Mouse (Mus musculus) limb, embryonic 14.5 days (tissue): ENCODE measurements around the gene Itga6. TPM values are rescaled to one million over a fixed set of nuclear protein-coding genes. Genes with fewer than 3 reads are reported as not detected.

Source experiments
- ATAC-seq: fragments of 200-750 bp; cut with Nextera tagmentation; 2 replicates; pipeline ENCODE4 v1.8.0; 2017; ENCODE audit warnings: low read depth, moderate number of reproducible peaks, moderate TSS enrichment; ENCODE audit not compliant: low FRiP score
- DNase-seq: peaks from one replicate; pipeline ENCODE4 v3.0.0-alpha.2; 2015; ENCODE audit warnings: low spot score
- H3K27ac ChIP-seq: fragments of 300-500 bp; sonication (generic); replicated peaks from 2 replicates; pipeline ENCODE4 v1.5.1; 2014; ENCODE audit warnings: low read depth, mild to moderate bottlenecking, low read length, moderate library complexity, mixed read lengths
- H3K27me3 ChIP-seq: fragments of 300-500 bp; sonication (generic); 2 replicates; pipeline ENCODE4 v1.6.1; 2014; ENCODE audit warnings: low read length, mixed read lengths; ENCODE audit not compliant: control insufficient read depth, insufficient read depth
- H3K36me3 ChIP-seq: fragments of 300-500 bp; sonication (generic); 2 replicates; pipeline ENCODE4 v1.6.1; 2014; ENCODE audit warnings: mild to moderate bottlenecking, low read length, moderate library complexity, mixed read lengths; ENCODE audit not compliant: control insufficient read depth, insufficient read depth
- H3K4me1 ChIP-seq: fragments of 300-500 bp; sonication (generic); 2 replicates; pipeline ENCODE4 v1.6.1; 2014; ENCODE audit warnings: antibody characterized with exemption, low read length, mixed read lengths; ENCODE audit not compliant: control insufficient read depth, insufficient read depth
- H3K4me2 ChIP-seq: fragments of 300-500 bp; sonication (generic); replicated peaks from 2 replicates; pipeline ENCODE4 v1.6.1; 2014; ENCODE audit warnings: low read depth, mild to moderate bottlenecking, low read length, moderate library complexity; ENCODE audit not compliant: severe bottlenecking
- H3K4me3 ChIP-seq: fragments of 300-500 bp; sonication (generic); replicated peaks from 2 replicates; pipeline ENCODE4 v1.5.1; 2014; ENCODE audit warnings: low read length
- H3K9ac ChIP-seq: fragments of 300-500 bp; sonication (generic); 2 replicates; pipeline ENCODE4 v1.6.1; 2014; ENCODE audit warnings: mild to moderate bottlenecking, low read depth, low read length, moderate library complexity; ENCODE audit not compliant: severe bottlenecking
- H3K9me3 ChIP-seq: fragments of 300-500 bp; sonication (generic); 2 replicates; pipeline ENCODE4 v1.6.1; 2016; ENCODE audit warnings: low read length; ENCODE audit not compliant: control insufficient read depth
- POLR2A ChIP-seq: fragments of 200-500 bp; IDR thresholded peaks from 2 replicates; pipeline ENCODE4 v1.8.0; 2012; ENCODE audit warnings: inconsistent platforms, mild to moderate bottlenecking, moderate library complexity, borderline replicate concordance; ENCODE audit not compliant: insufficient read depth, insufficient read length; ENCODE audit errors: extremely low read depth
- WGBS: fragments of 180-500 bp; shearing (Covaris S2); extraction: QIAGEN DNeasy Blood & Tissue Kit; methylation state at CpG from one replicate; pipeline ENCODE4 v1.1.7; 2014; 5-methylcytosine and 5-hydroxymethylcytosine counted together
- polyA plus RNA-seq, 2 experiments: library from polyadenylated mRNA; depleted of rRNA in 1 of 2; stranded (reverse) in 1 of 2; unstranded in 1 of 2; fragments of >200 nt; fragmentation: Nextera tagmentation in 1 of 2; extraction: Ambion mirVana in 1 of 2; gene quantifications; 2 replicates each; pipeline versions ENCODE4 v1.2.1 to v1.2.3; 2012 to 2014

Itga6 gene
- polyA plus RNA-seq, 2 experiments, result 49.2 to 59.1 TPM

DNA sequence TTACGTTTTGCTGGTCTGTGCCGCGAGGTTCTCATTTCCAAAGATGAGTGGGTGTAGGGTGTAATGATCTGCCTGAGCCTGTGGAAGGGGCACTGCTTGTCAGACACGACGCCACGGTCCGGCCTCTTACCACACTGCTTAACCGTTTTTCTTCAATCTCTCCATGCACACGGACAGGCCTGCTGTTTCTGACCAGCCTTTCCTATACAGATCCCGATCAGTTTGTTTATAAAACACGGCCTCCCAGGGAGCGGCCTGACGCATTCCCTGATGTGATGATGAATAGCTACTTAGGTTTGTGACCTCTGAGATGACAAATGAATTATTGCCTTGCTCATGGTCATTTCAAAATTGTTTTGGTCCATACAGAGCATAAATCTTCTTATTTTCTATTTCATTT is 78.7 kb downstream of the Itga6 start:
- TF ChIP-seq POLR2A, result no peak
- H3K9me3 ChIP-seq, result no peaks in the 10 kb centered on the region
- ATAC-seq (no peak), DNase-seq (no peak)
- H3K4me3 ChIP-seq, result no peak overlapping the region
- peaks cover 5% of the 10 kb centered on the region; the same call in 1 of the 2 replicates for H3K36me3 ChIP-seq
- no peak overlapping the region for H3K27ac ChIP-seq
- no peaks in the 10 kb centered on the region for H3K27me3 ChIP-seq
- 78% methylated on average over 13 of the region's 13 CpGs for WGBS
- no peak overlapping the region for H3K4me2 ChIP-seq
- H3K4me1 ChIP-seq, result no peaks in the 10 kb centered on the region
- H3K9ac ChIP-seq, result no peak overlapping the region

DNA sequence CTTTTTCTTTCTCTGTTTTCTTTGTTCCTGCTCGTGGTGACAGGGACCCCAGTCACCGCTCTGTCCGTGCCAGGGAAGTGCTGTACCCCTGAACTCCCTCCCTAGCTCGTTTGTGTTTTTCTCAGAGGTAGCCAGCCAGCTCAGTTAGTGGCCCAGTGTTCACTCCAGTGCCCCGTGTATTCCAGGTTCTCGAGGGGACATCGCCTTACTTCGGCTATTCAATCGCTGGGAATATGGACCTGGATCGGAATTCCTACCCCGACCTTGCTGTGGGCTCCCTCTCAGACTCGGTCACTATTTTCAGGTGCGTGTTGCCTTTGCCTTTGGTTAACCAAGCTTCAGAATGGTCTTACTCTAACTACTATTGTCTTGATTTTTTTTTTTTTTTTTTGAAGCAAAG is 82.3 kb downstream of the Itga6 start:
- peaks cover 3% of the 10 kb centered on the region; the same call in 1 of the 2 replicates for H3K36me3 ChIP-seq
- H3K27me3 ChIP-seq, result no peaks in the 10 kb centered on the region
- DNase-seq (no peak), ATAC-seq (no peak)
- no peak overlapping the region for H3K4me3 ChIP-seq
- H3K9ac ChIP-seq, result no peak overlapping the region
- H3K9me3 ChIP-seq, result no peaks in the 10 kb centered on the region
- WGBS, result 84% methylated on average over 13 of the region's 13 CpGs
- no peak for TF ChIP-seq POLR2A
- H3K4me2 ChIP-seq, result no peak overlapping the region
- H3K27ac ChIP-seq, result no peak overlapping the region
- no peaks in the 10 kb centered on the region for H3K4me1 ChIP-seq

DNA sequence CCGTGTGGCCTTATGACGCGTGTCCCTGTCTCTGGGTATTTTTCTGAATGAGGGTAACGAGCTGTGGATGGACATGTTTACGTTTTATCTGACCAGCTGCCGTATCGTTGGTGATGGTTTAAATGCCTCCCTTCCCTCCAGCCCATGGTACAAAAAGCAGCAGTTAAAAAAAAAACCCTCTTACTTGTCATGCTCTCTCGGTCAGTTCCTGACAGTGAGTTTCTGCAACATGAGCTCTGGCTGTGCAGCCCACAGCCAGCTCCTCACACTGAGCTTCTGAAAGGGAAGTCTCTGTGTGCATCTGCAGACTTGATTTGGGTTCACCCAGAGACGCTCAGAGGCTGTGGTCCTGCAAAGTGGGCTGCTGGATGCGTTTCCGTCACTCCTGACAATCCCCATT is 83.5 kb downstream of the Itga6 start:
- no peak overlapping the region for H3K9ac ChIP-seq
- no peak overlapping the region for H3K4me3 ChIP-seq
- ATAC-seq (no peak), DNase-seq (no peak)
- no peak overlapping the region for H3K4me2 ChIP-seq
- H3K9me3 ChIP-seq, result no peaks in the 10 kb centered on the region
- H3K4me1 ChIP-seq, result no peaks in the 10 kb centered on the region
- no peak for TF ChIP-seq POLR2A
- WGBS, result 57% methylated on average over 11 of the region's 11 CpGs
- no peaks in the 10 kb centered on the region for H3K27me3 ChIP-seq
- H3K36me3 ChIP-seq, result no peaks in the 10 kb centered on the region
- no peak overlapping the region for H3K27ac ChIP-seq

DNA sequence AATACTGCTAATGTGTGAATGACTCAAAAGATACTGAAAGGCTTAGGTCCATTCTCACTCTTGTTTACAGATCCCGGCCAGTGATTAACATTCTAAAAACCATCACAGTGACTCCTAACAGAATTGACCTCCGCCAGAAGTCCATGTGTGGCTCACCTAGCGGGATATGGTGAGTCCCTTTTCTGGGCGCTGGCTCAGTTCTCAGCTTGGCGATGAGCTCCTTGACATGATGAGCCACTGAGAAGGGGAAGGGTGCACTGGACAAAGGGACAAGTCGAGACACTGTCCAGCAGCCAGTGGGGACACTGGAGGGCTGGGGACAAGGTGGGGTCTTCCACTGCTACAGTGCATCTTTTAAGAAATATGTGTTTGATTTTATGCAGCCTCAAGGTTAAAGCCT is 88.2 kb downstream of the Itga6 start:
- WGBS, result 86% methylated on average over 6 of the region's 6 CpGs
- no peaks in the 10 kb centered on the region for H3K4me1 ChIP-seq
- no peaks in the 10 kb centered on the region for H3K9me3 ChIP-seq
- H3K4me2 ChIP-seq, result no peak overlapping the region
- ATAC-seq, result no peak
- no peak overlapping the region for H3K9ac ChIP-seq
- H3K27me3 ChIP-seq, result no peaks in the 10 kb centered on the region
- no peak overlapping the region for H3K4me3 ChIP-seq
- H3K27ac ChIP-seq, result no peak overlapping the region
- TF ChIP-seq POLR2A, result no peak
- H3K36me3 ChIP-seq, result no peaks in the 10 kb centered on the region
- no peak for DNase-seq

DNA sequence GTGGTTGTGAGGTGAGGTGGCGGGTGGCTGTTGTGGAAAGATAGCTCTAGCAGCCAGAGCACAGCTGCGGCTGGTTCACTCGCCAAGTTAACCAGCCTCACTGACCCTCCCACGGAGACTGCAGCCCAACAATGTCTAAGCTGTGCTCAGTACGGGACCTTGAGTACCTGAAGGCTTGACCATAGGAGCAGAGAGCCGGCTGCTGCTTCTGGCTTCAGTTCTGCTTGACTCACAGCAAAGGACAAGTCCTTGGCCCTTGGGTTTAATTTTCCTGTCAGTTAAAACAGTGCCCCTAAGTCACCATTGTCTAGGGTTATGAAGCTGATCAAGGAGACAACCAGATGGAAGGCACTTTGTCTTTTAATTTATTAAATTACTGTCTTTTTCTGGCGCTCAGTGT is 89.0 kb downstream of the Itga6 start:
- DNase-seq (no peak), ATAC-seq (no peak)
- no peaks in the 10 kb centered on the region for H3K27me3 ChIP-seq
- no peak overlapping the region for H3K4me3 ChIP-seq
- H3K4me2 ChIP-seq, result no peak overlapping the region
- no peaks in the 10 kb centered on the region for H3K9me3 ChIP-seq
- TF ChIP-seq POLR2A, result no peak
- WGBS, result 74% methylated on average over 7 of the region's 7 CpGs
- no peak overlapping the region for H3K27ac ChIP-seq
- no peaks in the 10 kb centered on the region for H3K36me3 ChIP-seq
- no peaks in the 10 kb centered on the region for H3K4me1 ChIP-seq
- no peak overlapping the region for H3K9ac ChIP-seq

DNA sequence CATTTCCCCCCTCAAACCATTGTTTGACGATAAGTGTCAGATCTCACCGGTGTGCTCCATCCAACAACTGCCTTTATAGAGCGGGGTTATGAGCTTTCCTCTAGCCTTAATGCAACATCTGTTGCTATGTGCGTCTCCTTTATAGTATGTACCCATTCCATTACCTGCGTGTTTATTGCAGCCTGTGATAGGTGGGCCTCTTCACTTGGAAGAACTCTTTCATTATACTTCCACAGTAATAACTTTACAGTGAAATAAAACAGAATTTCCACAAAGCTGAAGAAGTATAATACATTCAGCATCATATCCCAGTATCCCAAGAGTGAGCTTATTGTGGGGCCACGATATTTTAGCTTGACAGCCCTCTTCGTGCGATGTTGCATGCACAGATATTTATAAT is 90.1 kb downstream of the Itga6 start:
- Histone ChIP-seq H3K27me3 (no peaks in the 10 kb centered on the region), H3K4me1 (no peaks in the 10 kb centered on the region), H3K9me3 (no peaks in the 10 kb centered on the region), H3K9ac (no peak overlapping the region), H3K27ac (no peak overlapping the region), H3K4me3 (no peak overlapping the region), H3K4me2 (no peak overlapping the region), H3K36me3 (no peaks in the 10 kb centered on the region)
- ATAC-seq (no peak), DNase-seq (no peak)
- no peak for TF ChIP-seq POLR2A
- 57% methylated on average over 8 of the region's 8 CpGs for WGBS
